Mouse (Mus musculus) macrophage (primary cell): ENCODE measurements at regions not wholly inside any gene's neighbourhood (a gene's known extent, or its start where the extent isn't known, plus 50 kb on each side); places are given as distances from the start of the nearest gene placed in this dataset.

Experiments used
- H3K27ac ChIP-seq: fragments of 350-480 bp; formaldehyde crosslinking; 2 replicates; pipeline ENCODE4 v1.9.0; 2021
- H3K36me3 ChIP-seq: fragments of 350-480 bp; formaldehyde crosslinking; 2 replicates; pipeline ENCODE4 v1.9.0; 2021; ENCODE audit errors: inconsistent target
- H3K4me3 ChIP-seq: fragments of 350-480 bp; formaldehyde crosslinking; 2 replicates; pipeline ENCODE4 v1.9.0; 2021; ENCODE audit errors: inconsistent target
- H3K79me2 ChIP-seq: fragments of 350-480 bp; formaldehyde crosslinking; 2 replicates; pipeline ENCODE4 v1.9.0; 2021; ENCODE audit errors: inconsistent target
- WGBS: methylation state at CpG from one replicate; pipeline ENCODE4 v1.1.7; 2026; ENCODE audit warnings: inconsistent platforms; ENCODE audit not compliant: missing documents; 5-methylcytosine and 5-hydroxymethylcytosine counted together

- WGBS: 89% methylated on average over 6 of the region's 7 CpGs
- Histone ChIP-seq H3K27ac (no peak overlapping the region), H3K36me3 (no peaks in the 10 kb centered on the region), H3K4me3 (no peak overlapping the region), H3K79me2 (no peaks in the 10 kb centered on the region)
Measured at GRCm38 (mm10) chr3:50904716-50905116, 319.5 kb upstream of the Noct start.

- H3K79me2 ChIP-seq: no peaks in the 10 kb centered on the region
- 51% methylated on average over 16 of the region's 16 CpGs for WGBS
- H3K27ac ChIP-seq: no peak overlapping the region
- no peak overlapping the region for H3K4me3 ChIP-seq
- H3K36me3 ChIP-seq: no peaks in the 10 kb centered on the region
Measured at GRCm38 (mm10) chr3:50905274-50905992, 318.8 kb upstream of the Noct start.

GRCm38 (mm10) chr3:50905993-50906831 is 318.0 kb upstream of the Noct start:
- WGBS: 9% methylated on average over 32 of the region's 32 CpGs
- no peak overlapping the region for H3K27ac ChIP-seq
- no peaks in the 10 kb centered on the region for H3K79me2 ChIP-seq
- peak overlapping the region; percentile 16 for H3K4me3 ChIP-seq
- no peaks in the 10 kb centered on the region for H3K36me3 ChIP-seq

- no peaks in the 10 kb centered on the region for H3K36me3 ChIP-seq
- H3K27ac ChIP-seq: no peak overlapping the region
- WGBS: 90% methylated on average over 5 of the region's 5 CpGs
- no peaks in the 10 kb centered on the region for H3K79me2 ChIP-seq
- no peak overlapping the region for H3K4me3 ChIP-seq
Measured at GRCm38 (mm10) chr3:50912980-50913518, 311.2 kb upstream of the Noct start.

GRCm38 (mm10) chr3:50914866-50915365 is 309.3 kb upstream of the Noct start:
- H3K4me3 ChIP-seq: no peak overlapping the region
- 94% methylated on average over 14 of the region's 14 CpGs for WGBS
- no peak overlapping the region for H3K27ac ChIP-seq
- no peaks in the 10 kb centered on the region for H3K79me2 ChIP-seq
- H3K36me3 ChIP-seq: no peaks in the 10 kb centered on the region

GRCm38 (mm10) chr3:50916305-50916854 is 307.9 kb upstream of the Noct start:
- Histone ChIP-seq H3K36me3 (no peaks in the 10 kb centered on the region), H3K4me3 (no peak overlapping the region), H3K27ac (no peak overlapping the region), H3K79me2 (no peaks in the 10 kb centered on the region)
- 91% methylated on average over 5 of the region's 5 CpGs for WGBS

- Histone ChIP-seq H3K27ac (no peak overlapping the region), H3K36me3 (no peaks in the 10 kb centered on the region), H3K79me2 (no peaks in the 10 kb centered on the region), H3K4me3 (no peak overlapping the region)
- 95% methylated on average over 10 of the region's 10 CpGs for WGBS
Measured at GRCm38 (mm10) chr3:50922347-50922746, 301.9 kb upstream of the Noct start.

GRCm38 (mm10) chr3:50922832-50923231 is 301.4 kb upstream of the Noct start:
- H3K79me2 ChIP-seq: no peaks in the 10 kb centered on the region
- no peak overlapping the region for H3K27ac ChIP-seq
- no peak overlapping the region for H3K4me3 ChIP-seq
- no peaks in the 10 kb centered on the region for H3K36me3 ChIP-seq
- 87% methylated on average over 5 of the region's 5 CpGs for WGBS

GRCm38 (mm10) chr3:50923327-50923726 is 300.9 kb upstream of the Noct start:
- Histone ChIP-seq H3K27ac (no peak overlapping the region), H3K79me2 (no peaks in the 10 kb centered on the region), H3K36me3 (no peaks in the 10 kb centered on the region), H3K4me3 (no peak overlapping the region)
- 89% methylated on average over 7 of the region's 7 CpGs for WGBS

- H3K79me2 ChIP-seq: no peaks in the 10 kb centered on the region
- H3K4me3 ChIP-seq: no peak overlapping the region
- WGBS: 84% methylated on average over 4 of the region's 4 CpGs
- H3K27ac ChIP-seq: no peak overlapping the region
- H3K36me3 ChIP-seq: no peaks in the 10 kb centered on the region
Measured at GRCm38 (mm10) chr3:50927318-50927717, 296.9 kb upstream of the Noct start.

- WGBS: 89% methylated on average over 1 of the region's 1 CpGs
- Histone ChIP-seq H3K4me3 (no peak overlapping the region), H3K36me3 (no peaks in the 10 kb centered on the region), H3K27ac (no peak overlapping the region), H3K79me2 (no peaks in the 10 kb centered on the region)
Measured at GRCm38 (mm10) chr3:50929013-50929412, 295.2 kb upstream of the Noct start.

GRCm38 (mm10) chr3:50932397-50933089 is 291.7 kb upstream of the Noct start:
- 82% methylated on average over 10 of the region's 10 CpGs for WGBS
- Histone ChIP-seq H3K79me2 (no peaks in the 10 kb centered on the region), H3K4me3 (no peak overlapping the region), H3K27ac (no peak overlapping the region), H3K36me3 (no peaks in the 10 kb centered on the region)

GRCm38 (mm10) chr3:50933090-50933443 is 291.2 kb upstream of the Noct start:
- 88% methylated on average over 3 of the region's 3 CpGs for WGBS
- H3K36me3 ChIP-seq: no peaks in the 10 kb centered on the region
- no peak overlapping the region for H3K27ac ChIP-seq
- no peak overlapping the region for H3K4me3 ChIP-seq
- H3K79me2 ChIP-seq: no peaks in the 10 kb centered on the region

GRCm38 (mm10) chr3:50939602-50940001 is 284.6 kb upstream of the Noct start:
- no peak overlapping the region for H3K27ac ChIP-seq
- WGBS: 36% methylated on average over 5 of the region's 5 CpGs
- no peak overlapping the region for H3K4me3 ChIP-seq
- no peaks in the 10 kb centered on the region for H3K36me3 ChIP-seq
- H3K79me2 ChIP-seq: no peaks in the 10 kb centered on the region
